Mouse (Mus musculus): ENCODE results near the gene Bsn. TPM values are rescaled to one million over a fixed set of nuclear protein-coding genes. Genes with fewer than 3 reads are reported as not detected.
A peak's percentile ranks its signal among the peaks of the same experiment; 100 is the strongest.

The Bsn gene
- polyA plus RNA-seq, 1 experiment = 0.56 TPM

DNA sequence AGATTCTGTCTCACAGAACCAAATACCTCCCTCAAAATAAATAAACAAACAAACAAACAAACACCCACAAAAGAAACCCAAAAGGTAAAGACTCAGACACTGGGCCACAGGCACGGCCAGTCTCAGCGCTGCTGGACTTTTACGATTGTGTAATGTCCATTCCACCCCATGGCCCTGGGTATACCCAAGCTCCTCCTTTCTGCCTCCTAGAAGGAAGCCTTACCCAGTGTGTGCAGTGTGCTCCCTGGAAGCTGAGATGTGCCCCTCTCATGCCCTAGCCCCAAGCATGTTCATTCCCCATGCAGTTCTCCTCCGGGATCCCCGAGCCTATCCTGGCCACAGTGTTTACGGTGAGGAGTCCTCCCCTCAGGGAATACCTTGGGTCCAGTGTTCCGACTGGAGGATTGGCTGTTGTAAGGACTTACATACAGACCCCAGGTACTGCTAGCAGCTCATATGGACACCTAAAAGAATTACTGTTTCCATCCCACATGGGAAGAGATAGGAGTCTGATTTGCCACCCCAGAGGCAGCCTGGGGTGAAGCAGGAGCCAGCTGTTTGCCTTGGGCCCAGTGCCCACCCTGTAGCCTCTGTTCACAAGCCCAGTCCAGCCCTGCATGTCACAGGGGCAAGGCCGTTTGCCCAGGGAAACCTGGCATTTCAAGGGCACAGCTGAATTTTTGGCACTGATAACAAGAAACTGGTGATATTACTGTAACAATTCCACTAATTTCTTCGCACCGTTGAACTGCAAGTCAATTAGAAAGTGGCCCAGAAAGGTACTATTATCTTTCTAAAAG, 68.8 kb downstream of the Bsn start:
- TF ChIP-seq MYOG (IDR thresholded peaks at IDR 0.05; ENCODE audit: control insufficient read depth in 1 of 3, insufficient read depth in 1 of 3, insufficient read length in 2 of 3, low read depth in 2 of 3) (peak; percentile 17 to 80 (median 51)), E2F4 (IDR thresholded peaks at IDR 0.05; ENCODE audit: insufficient read depth) (no peak), MYOD1 (IDR thresholded peaks at IDR 0.05; ENCODE audit: control insufficient read depth in 1 of 3, insufficient read length in 2 of 3, low read depth in 2 of 3) (peak in 2 of 3 experiments; percentile 27 to 74)
- no peaks in the 10 kb centered on the region for H3K27me3 ChIP-seq (ENCODE audit: control insufficient read depth, insufficient read depth, insufficient read length)
- H3K36me3 ChIP-seq (ENCODE audit: control insufficient read depth, insufficient read depth) = no peaks in the 10 kb centered on the region
- H3K79me2 ChIP-seq (ENCODE audit: control insufficient read depth, insufficient read depth) = no peaks in the 10 kb centered on the region
- no peak overlapping the region for H3ac ChIP-seq (ENCODE audit: control insufficient read depth, insufficient read length)
- peak overlapping the region; percentile 63 for H3K4me2 ChIP-seq (ENCODE audit: low read depth)
- no peak overlapping the region for H3K4me3 ChIP-seq

DNA sequence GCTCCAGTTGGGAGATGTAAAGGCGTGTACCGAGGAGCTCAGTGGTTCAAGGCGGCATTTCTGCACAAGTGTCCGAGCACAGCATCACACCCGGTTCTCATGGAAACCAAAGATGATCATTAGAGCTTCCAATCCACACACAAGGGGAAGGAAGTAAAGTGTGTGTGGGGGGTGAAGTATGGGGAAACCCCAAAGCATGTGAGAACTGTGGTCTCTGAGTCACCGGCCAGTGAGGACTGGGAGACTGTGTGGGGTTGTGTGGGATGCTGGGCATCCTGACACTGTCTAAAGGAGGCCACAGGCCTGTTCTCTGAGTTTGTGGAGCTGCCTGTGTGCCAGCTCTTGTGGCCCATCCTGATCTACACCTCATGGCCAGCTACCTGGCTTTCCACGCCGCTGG, 69.5 kb downstream of the Bsn start:
- H3ac ChIP-seq (ENCODE audit: control insufficient read depth, insufficient read length) = no peak overlapping the region
- no peaks in the 10 kb centered on the region for H3K27me3 ChIP-seq (ENCODE audit: control insufficient read depth, insufficient read depth, insufficient read length)
- TF ChIP-seq E2F4 (IDR thresholded peaks at IDR 0.05; ENCODE audit: insufficient read depth) = no peak
- no peak for TF ChIP-seq SRF (IDR thresholded peaks at IDR 0.05; ENCODE audit: control insufficient read depth, insufficient read length, low read depth)
- no peak for TF ChIP-seq POLR2AphosphoS2 (IDR thresholded peaks at IDR 0.05; ENCODE audit: insufficient read length, low read depth)
- no peak for TF ChIP-seq TCF12 (IDR thresholded peaks at IDR 0.05; ENCODE audit: insufficient read depth, poor library complexity, severe bottlenecking)
- no peak for TF ChIP-seq REST (IDR thresholded peaks at IDR 0.05; ENCODE audit: insufficient read depth, insufficient read length)
- no peak for TF ChIP-seq TCF3 (IDR thresholded peaks at IDR 0.05; ENCODE audit: insufficient read length, low read depth)
- TF ChIP-seq MYOD1 (IDR thresholded peaks at IDR 0.05; ENCODE audit: control insufficient read depth in 1 of 3, insufficient read length in 2 of 3, low read depth in 2 of 3) = peak in 1 of 3 experiments; percentile 41
- no peak for TF ChIP-seq MAX (IDR thresholded peaks at IDR 0.05; ENCODE audit: low read depth)
- peak; percentile 12 for TF ChIP-seq USF1 (IDR thresholded peaks at IDR 0.05; ENCODE audit: low read depth)
- no peak for TF ChIP-seq MYOG (IDR thresholded peaks at IDR 0.05; ENCODE audit: control insufficient read depth in 1 of 3, insufficient read depth in 1 of 3, insufficient read length in 2 of 3, low read depth in 2 of 3)
- H3K4me2 ChIP-seq (ENCODE audit: low read depth) = peak overlapping the region; percentile 63
- H3K4me3 ChIP-seq = no peak overlapping the region
- H3K79me2 ChIP-seq (ENCODE audit: control insufficient read depth, insufficient read depth) = no peaks in the 10 kb centered on the region
- H3K36me3 ChIP-seq (ENCODE audit: control insufficient read depth, insufficient read depth) = no peaks in the 10 kb centered on the region

DNA sequence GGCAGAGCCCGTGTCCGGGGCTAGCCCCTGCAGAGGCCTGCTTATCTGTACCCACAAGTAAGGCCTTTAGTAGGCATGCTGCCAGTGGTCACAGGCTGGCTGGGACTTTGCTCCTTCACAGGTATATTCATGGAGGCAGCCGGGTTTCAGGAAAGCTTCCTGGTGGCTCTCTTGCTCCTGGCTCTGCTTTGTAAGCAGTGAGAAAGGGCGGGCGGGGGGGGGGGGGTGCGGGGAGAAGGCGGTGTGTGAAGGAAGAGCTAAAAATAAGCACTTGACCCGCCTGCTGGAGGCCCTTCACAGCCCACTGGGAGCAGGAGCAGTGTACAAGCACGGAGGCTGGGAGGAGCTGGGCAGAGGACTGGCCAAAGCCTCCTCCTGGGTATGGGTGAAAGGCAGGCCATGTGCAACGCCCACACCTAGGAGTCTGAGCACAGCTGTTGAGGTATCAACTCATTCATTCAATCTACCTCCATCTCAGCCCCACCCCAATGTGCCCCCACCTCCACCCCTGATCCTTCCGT, 70.2 kb downstream of the Bsn start:
- Histone ChIP-seq H3K27me3 (ENCODE audit: control insufficient read depth, insufficient read depth, insufficient read length) (no peaks in the 10 kb centered on the region), H3K36me3 (ENCODE audit: control insufficient read depth, insufficient read depth) (no peaks in the 10 kb centered on the region), H3K4me3 (no peak overlapping the region), H3ac (ENCODE audit: control insufficient read depth, insufficient read length) (no peak overlapping the region), H3K79me2 (ENCODE audit: control insufficient read depth, insufficient read depth) (no peaks in the 10 kb centered on the region), H3K4me2 (ENCODE audit: low read depth) (peak overlapping the region; percentile 66)
- TF ChIP-seq MYOG (IDR thresholded peaks at IDR 0.05; ENCODE audit: control insufficient read depth in 1 of 3, insufficient read depth in 1 of 3, insufficient read length in 2 of 3, low read depth in 2 of 3) = peak in 1 of 3 experiments; percentile 76
- no peak for TF ChIP-seq REST (IDR thresholded peaks at IDR 0.05; ENCODE audit: insufficient read depth, insufficient read length)
- no peak for TF ChIP-seq MAX (IDR thresholded peaks at IDR 0.05; ENCODE audit: low read depth)
- TF ChIP-seq MYOD1 (IDR thresholded peaks at IDR 0.05; ENCODE audit: control insufficient read depth in 1 of 3, insufficient read length in 2 of 3, low read depth in 2 of 3) = peak in 2 of 3 experiments; percentile 72 to 93
- no peak for TF ChIP-seq POLR2A (IDR thresholded peaks at IDR 0.05; ENCODE audit: insufficient read length, low read depth)

DNA sequence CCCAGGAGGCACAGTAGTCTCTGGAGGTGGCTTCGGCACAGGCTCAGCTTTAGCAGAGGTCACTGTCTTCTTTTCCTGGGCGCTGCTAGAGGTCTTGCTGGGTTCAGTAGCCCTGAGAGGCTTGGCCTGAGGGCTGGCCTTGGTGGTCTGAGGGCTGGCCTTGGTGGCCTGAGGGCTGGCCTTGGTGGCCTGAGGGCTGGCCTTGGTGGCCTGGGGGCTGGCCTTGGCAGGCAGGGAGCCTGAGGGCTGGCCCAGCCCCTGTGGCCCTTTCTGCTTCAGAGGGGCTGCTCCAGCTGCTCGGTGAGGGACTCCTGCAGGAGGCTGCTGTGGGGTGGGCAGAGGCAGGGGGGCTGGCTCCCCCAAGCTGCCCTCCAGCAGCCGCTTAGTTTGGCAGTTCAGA, 73.0 kb downstream of the Bsn start:
- Histone ChIP-seq H3K4me3 (no peak overlapping the region), H3K4me2 (ENCODE audit: low read depth) (no peak overlapping the region), H3K27me3 (ENCODE audit: control insufficient read depth, insufficient read depth, insufficient read length) (no peaks in the 10 kb centered on the region), H3K36me3 (ENCODE audit: control insufficient read depth, insufficient read depth) (no peaks in the 10 kb centered on the region), H3ac (ENCODE audit: control insufficient read depth, insufficient read length) (no peak overlapping the region), H3K79me2 (ENCODE audit: control insufficient read depth, insufficient read depth) (no peaks in the 10 kb centered on the region)
- no peak for TF ChIP-seq MAX (IDR thresholded peaks at IDR 0.05; ENCODE audit: low read depth)
- TF ChIP-seq SRF (IDR thresholded peaks at IDR 0.05; ENCODE audit: control insufficient read depth, insufficient read length, low read depth) = no peak
- no peak for TF ChIP-seq POLR2AphosphoS2 (IDR thresholded peaks at IDR 0.05; ENCODE audit: insufficient read length, low read depth)
- no peak for TF ChIP-seq TCF3 (IDR thresholded peaks at IDR 0.05; ENCODE audit: insufficient read length, low read depth)
- TF ChIP-seq REST (IDR thresholded peaks at IDR 0.05; ENCODE audit: insufficient read depth, insufficient read length) = no peak
- no peak for TF ChIP-seq E2F4 (IDR thresholded peaks at IDR 0.05; ENCODE audit: insufficient read depth)
- TF ChIP-seq POLR2A (IDR thresholded peaks at IDR 0.05; ENCODE audit: insufficient read length, low read depth) = no peak
- TF ChIP-seq TCF12 (IDR thresholded peaks at IDR 0.05; ENCODE audit: insufficient read depth, poor library complexity, severe bottlenecking) = no peak
- TF ChIP-seq MYOG (IDR thresholded peaks at IDR 0.05; ENCODE audit: control insufficient read depth in 1 of 3, insufficient read depth in 1 of 3, insufficient read length in 2 of 3, low read depth in 2 of 3) = no peak
- TF ChIP-seq MYOD1 (IDR thresholded peaks at IDR 0.05; ENCODE audit: control insufficient read depth in 1 of 3, insufficient read length in 2 of 3, low read depth in 2 of 3) = no peak
- no peak for TF ChIP-seq CEBPB (IDR thresholded peaks at IDR 0.05; ENCODE audit: insufficient read depth, poor library complexity, severe bottlenecking)
- no peak for TF ChIP-seq USF1 (IDR thresholded peaks at IDR 0.05; ENCODE audit: low read depth)
